Mouse (Mus musculus) adrenal gland, adult 2 months (tissue): ENCODE measurements around the gene Naxd. TPM values are rescaled to one million over a fixed set of nuclear protein-coding genes. Genes with fewer than 3 reads are reported as not detected.

Experiments used
- DNase-seq: peaks from one replicate; pipeline ENCODE4 v3.0.0; 2021
- polyA plus RNA-seq: library from polyadenylated mRNA; depleted of rRNA; stranded (reverse); fragments of >200 nt; gene quantifications from 2 replicates; pipeline ENCODE4 v1.2.3, GENCODE M21; 2012; rRNA removed
- total RNA-seq, 2 experiments: library from RNA; stranded (reverse); gene quantifications; 2 replicates each; pipeline ENCODE4 v1.2.3; 2021

Naxd gene
- total and polyA plus RNA-seq, 3 experiments = 67.2 to 114 (median 75.3) TPM

- DNase-seq = peak; percentile 99
These were observed 58.6 kb downstream of the Naxd start for GRCm38 (mm10) chr8:11555720-11556591.

GRCm38 (mm10) chr8:11556691-11557423 lies 59.6 kb downstream of the Naxd start:
- DNase-seq = peak; percentile 70

GRCm38 (mm10) chr8:11557424-11557767 lies 60.1 kb downstream of the Naxd start:
- DNase-seq = no peak

- DNase-seq = peak; percentile 98
These were observed 60.7 kb downstream of the Naxd start for GRCm38 (mm10) chr8:11557768-11558629.

- no peak for DNase-seq
These were observed 62.2 kb downstream of the Naxd start for GRCm38 (mm10) chr8:11559511-11559910.

- DNase-seq = no peak
These were observed 62.9 kb downstream of the Naxd start for GRCm38 (mm10) chr8:11560220-11560619.

- no peak for DNase-seq
These were observed 66.9 kb downstream of the Naxd start for GRCm38 (mm10) chr8:11564236-11564635.

Other genes with a start within 250 kb of the Naxd start
- 100 to 1,000 TPM; 127 to 193 TPM for gene Col4a2, start 184.7 kb upstream of the Naxd start, total RNA-seq
- gene Col4a2, start 184.7 kb upstream of the Naxd start, polyA plus RNA-seq = 114 and 115 TPM in 2 replicates
- gene Col4a1, start 184.7 kb upstream of the Naxd start, total RNA-seq = 100 to 1,000 TPM; 260 to 455 TPM
- gene Col4a1, start 184.7 kb upstream of the Naxd start, polyA plus RNA-seq = 293 and 303 TPM in 2 replicates
- gene Rab20, start 18.8 kb upstream of the Naxd start, total RNA-seq = 1 to 10 TPM; 7.9 to 9.6 TPM
- 16.6 and 19.6 TPM in 2 replicates for gene Rab20, start 18.8 kb upstream of the Naxd start, polyA plus RNA-seq
- 10 to 100 TPM; 48.0 to 58.2 TPM for gene Cars2, start 53.3 kb downstream of the Naxd start, total RNA-seq
- gene Cars2, start 53.3 kb downstream of the Naxd start, polyA plus RNA-seq = 82.1 and 91.7 TPM in 2 replicates
- 10 to 100 TPM; 36.2 to 40.3 TPM for gene Ing1, start 58.1 kb downstream of the Naxd start, total RNA-seq
- 8.8 and 9.8 TPM in 2 replicates for gene Ing1, start 58.1 kb downstream of the Naxd start, polyA plus RNA-seq
- gene Ankrd10, start 138.3 kb downstream of the Naxd start, total RNA-seq = 10 to 100 TPM; 36.0 to 44.7 TPM
- 73.3 and 75.3 TPM in 2 replicates for gene Ankrd10, start 138.3 kb downstream of the Naxd start, polyA plus RNA-seq
- gene 1700016D06Rik, start 203.6 kb downstream of the Naxd start, total RNA-seq = not detected
- gene 1700016D06Rik, start 203.6 kb downstream of the Naxd start, polyA plus RNA-seq = not detected in 2 replicates
- gene Arhgef7, start 230.2 kb downstream of the Naxd start, total RNA-seq = 10 to 100 TPM; 39.3 to 41.8 TPM
- gene Arhgef7, start 230.2 kb downstream of the Naxd start, polyA plus RNA-seq = 22.2 and 29.9 TPM in 2 replicates